Mouse (Mus musculus) liver, adult (tissue): ENCODE measurements around the gene Zfp84.
"Not testable (repeated sequence)": the region's sequence is repeated elsewhere in the genome, so short reads cannot be mapped to it uniquely, and the experiment has no call there.

Experiments used
- GATA4 ChIP-seq: IDR thresholded peaks from 2 replicates; pipeline ENCODE4 v1.6.1; 2014; ENCODE audit warnings: mild to moderate bottlenecking, low read length; ENCODE audit not compliant: insufficient replicate concordance

The Zfp84 gene

GRCm38 (mm10) chr7:29768090-29768900 lies at the start of gene Zfp84:
Gene Zfp84, plus strand, starts transcription at chr7:29768552.
- TF ChIP-seq GATA4, result no peak

- not testable (repeated sequence) for TF ChIP-seq GATA4
Measured at GRCm38 (mm10) chr7:29726860-29727259, 41.5 kb upstream of the Zfp84 start, which contains the start of gene Catsperg2. Gene Catsperg2, minus strand, starts transcription at chr7:29727032.

- TF ChIP-seq GATA4, result no peak
Measured at GRCm38 (mm10) chr7:29728055-29728454, 40.3 kb upstream of the Zfp84 start.

- peak; percentile 90 for TF ChIP-seq GATA4
Measured at GRCm38 (mm10) chr7:29742258-29742657, 26.1 kb upstream of the Zfp84 start.

- TF ChIP-seq GATA4, result no peak
Measured at GRCm38 (mm10) chr7:29760476-29760875, 7.9 kb upstream of the Zfp84 start.

- TF ChIP-seq GATA4, result no peak
Measured at GRCm38 (mm10) chr7:29764702-29765101, 3.6 kb upstream of the Zfp84 start.

- 0 out of 2 replicates have a peak, but pooled peaks have one; percentile 25 for TF ChIP-seq GATA4
Measured at GRCm38 (mm10) chr7:29767058-29767686, 1.2 kb upstream of the Zfp84 start.

GRCm38 (mm10) chr7:29768980-29769379 lies 628 bp downstream of the Zfp84 start:
- TF ChIP-seq GATA4, result no peak

GRCm38 (mm10) chr7:29773503-29773902 lies 5.2 kb downstream of the Zfp84 start:
- TF ChIP-seq GATA4, result no peak

- no peak for TF ChIP-seq GATA4
Measured at GRCm38 (mm10) chr7:29774371-29774770, 6.0 kb downstream of the Zfp84 start.

- no peak for TF ChIP-seq GATA4
Measured at GRCm38 (mm10) chr7:29776568-29776967, 8.2 kb downstream of the Zfp84 start.

GRCm38 (mm10) chr7:29777372-29777771 lies 9.0 kb downstream of the Zfp84 start:
- no peak for TF ChIP-seq GATA4

GRCm38 (mm10) chr7:29783871-29784551 lies 15.7 kb downstream of the Zfp84 start, which contains the start of gene Zfp30:
Gene Zfp30, plus strand, starts transcription at chr7:29783998.
- TF ChIP-seq GATA4, result no peak

GRCm38 (mm10) chr7:29785023-29785422 lies 16.7 kb downstream of the Zfp84 start:
- no peak for TF ChIP-seq GATA4

GRCm38 (mm10) chr7:29785888-29786287 lies 17.5 kb downstream of the Zfp84 start:
- no peak for TF ChIP-seq GATA4

GRCm38 (mm10) chr7:29792906-29793305 lies 24.6 kb downstream of the Zfp84 start:
- no peak for TF ChIP-seq GATA4
